Mouse (Mus musculus) heart, embryonic 14.5 days (tissue): ENCODE results near the gene Sh3tc1. TPM values are rescaled to one million over a fixed set of nuclear protein-coding genes. Genes with fewer than 3 reads are reported as not detected.

Source experiments
- ATAC-seq: fragments of 200-750 bp; cut with Nextera tagmentation; 2 replicates; pipeline ENCODE4 v1.8.0; 2017; ENCODE audit warnings: low read depth, moderate TSS enrichment; ENCODE audit not compliant: insufficient number of reproducible peaks, insufficient read depth, low FRiP score
- H3K27ac ChIP-seq, 2 experiments: fragments of 200-500 bp in 1 of 2; fragments of 300-500 bp in 1 of 2; sonication (generic) in 1 of 2; replicated peaks in 1 of 2; 2 replicates each; pipeline ENCODE4 v1.5.1; 2012 to 2014; ENCODE audit warnings: low read depth in 2 of 2, low read length in 2 of 2, control low read depth in 1 of 2, mild to moderate bottlenecking in 1 of 2, mixed read lengths in 1 of 2; ENCODE audit not compliant: control insufficient read depth in 1 of 2, insufficient read depth in 1 of 2
- H3K27me3 ChIP-seq: fragments of 300-500 bp; sonication (generic); 2 replicates; pipeline ENCODE4 v1.6.1; 2014; ENCODE audit warnings: mild to moderate bottlenecking, low read length, control low read depth; ENCODE audit not compliant: control insufficient read depth, insufficient read depth
- H3K36me3 ChIP-seq: fragments of 300-500 bp; sonication (generic); 2 replicates; pipeline ENCODE4 v1.6.1; 2014; ENCODE audit warnings: mild to moderate bottlenecking, control low read depth, low read length, mixed read lengths; ENCODE audit not compliant: control insufficient read depth, insufficient read depth
- H3K4me1 ChIP-seq, 2 experiments: fragments of 200-500 bp in 1 of 2; fragments of 300-500 bp in 1 of 2; sonication (generic) in 1 of 2; 2 replicates each; pipeline ENCODE4 v1.6.1; 2012 to 2014; ENCODE audit warnings: low read length in 2 of 2, control low read depth in 1 of 2, mixed read lengths in 1 of 2; ENCODE audit not compliant: control insufficient read depth in 2 of 2, insufficient read depth in 2 of 2
- H3K4me2 ChIP-seq: fragments of 300-500 bp; sonication (generic); 2 replicates; pipeline ENCODE4 v1.6.1; 2014; ENCODE audit warnings: mild to moderate bottlenecking, low read length
- H3K4me3 ChIP-seq, 2 experiments: fragments of 200-500 bp in 1 of 2; fragments of 300-500 bp in 1 of 2; sonication (generic) in 1 of 2; 2 replicates each; pipeline ENCODE4 v1.5.1; 2012 to 2014; ENCODE audit warnings: low read length in 2 of 2, mild to moderate bottlenecking in 2 of 2, control low read depth in 1 of 2, low read depth in 1 of 2, moderate library complexity in 1 of 2; ENCODE audit not compliant: control insufficient read depth in 1 of 2, insufficient read depth in 1 of 2
- H3K9ac ChIP-seq: fragments of 300-500 bp; sonication (generic); 2 replicates; pipeline ENCODE4 v1.6.1; 2014; ENCODE audit warnings: mild to moderate bottlenecking, low read length
- H3K9me3 ChIP-seq: fragments of 300-500 bp; sonication (generic); 2 replicates; pipeline ENCODE4 v1.6.1; 2016; ENCODE audit warnings: low read length, control low read depth; ENCODE audit not compliant: control insufficient read depth
- WGBS: fragments of 180-500 bp; shearing (Covaris S2); extraction: QIAGEN DNeasy Blood & Tissue Kit; methylation state at CpG from one replicate; pipeline ENCODE4 v1.1.7; 2014; 5-methylcytosine and 5-hydroxymethylcytosine counted together
- polyA plus RNA-seq: library from polyadenylated mRNA; unstranded; fragments of >200 nt; fragmentation: Nextera tagmentation; extraction: Ambion mirVana; gene quantifications from 2 replicates; pipeline ENCODE4 v1.2.1, GENCODE M21; 2014

The Sh3tc1 gene
- polyA plus RNA-seq, 1 experiment from 2014 or later, result 6.3 TPM

GRCm38 (mm10) chr5:35773274-35774136, 33.7 kb upstream of the Sh3tc1 start:
- H3K27ac ChIP-seq, result peak overlapping the region in 1 of 2 experiments; percentile 46; a peak in 2 of 4 replicates
- no peaks in the 10 kb centered on the region for H3K27me3 ChIP-seq
- H3K9me3 ChIP-seq, result no peaks in the 10 kb centered on the region
- H3K4me1 ChIP-seq, result peaks cover 34 to 57% of the 10 kb centered on the region in 2 experiments
- H3K36me3 ChIP-seq, result no peaks in the 10 kb centered on the region
- ATAC-seq, result no peak
- no peak overlapping the region for H3K4me3 ChIP-seq
- 67% methylated on average over 13 of the region's 13 CpGs for WGBS
- H3K4me2 ChIP-seq, result no peak overlapping the region
- no peak overlapping the region for H3K9ac ChIP-seq

DNA sequence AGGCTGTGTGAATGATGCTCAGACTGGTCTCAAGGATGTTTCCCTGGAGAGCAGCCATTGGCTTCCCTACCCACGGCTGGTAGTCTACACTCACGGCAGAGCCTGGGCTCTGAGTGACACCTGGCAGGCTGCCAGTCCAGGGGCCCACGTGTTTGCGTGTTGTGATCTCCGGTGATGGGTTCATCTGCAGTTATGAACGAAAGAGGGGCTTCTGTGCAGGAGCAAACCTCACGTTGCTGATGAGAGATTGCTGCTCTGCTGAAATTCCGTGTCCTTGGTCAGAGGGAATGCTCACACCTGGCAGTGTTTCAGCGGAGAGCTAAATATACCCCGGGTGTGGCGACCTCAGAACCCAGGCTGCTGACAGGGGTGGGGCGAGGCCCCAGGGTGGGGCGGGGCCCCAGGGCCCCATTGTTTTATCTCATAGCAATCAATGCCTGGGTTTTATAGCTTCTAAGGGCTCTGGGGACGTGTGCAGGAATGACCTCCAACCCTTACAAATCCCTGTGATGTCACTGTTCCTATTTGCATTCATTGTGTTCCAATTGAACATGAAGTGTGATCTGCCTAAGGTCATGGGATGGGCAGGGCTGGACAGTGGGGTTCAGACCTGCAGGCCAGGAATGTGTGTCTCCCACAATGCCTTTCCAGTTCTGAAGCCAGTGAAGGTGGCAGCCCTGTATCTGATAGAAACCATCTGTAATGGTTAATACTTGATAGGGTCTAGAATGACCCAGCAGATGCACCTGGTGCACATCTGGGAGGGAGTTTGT, 31.3 kb upstream of the Sh3tc1 start:
- 21% methylated on average over 14 of the region's 14 CpGs for WGBS
- H3K9me3 ChIP-seq, result no peaks in the 10 kb centered on the region
- H3K27ac ChIP-seq, result peak overlapping the region; percentile 46 to 70
- peaks cover 55 to 75% of the 10 kb centered on the region in 2 experiments for H3K4me1 ChIP-seq
- no peaks in the 10 kb centered on the region for H3K36me3 ChIP-seq
- no peaks in the 10 kb centered on the region for H3K27me3 ChIP-seq
- no peak overlapping the region for H3K4me3 ChIP-seq
- H3K9ac ChIP-seq, result no peak overlapping the region
- peak overlapping the region; percentile 39 for H3K4me2 ChIP-seq
- peak; percentile 45; the same call in 1 of the 2 replicates for ATAC-seq

DNA sequence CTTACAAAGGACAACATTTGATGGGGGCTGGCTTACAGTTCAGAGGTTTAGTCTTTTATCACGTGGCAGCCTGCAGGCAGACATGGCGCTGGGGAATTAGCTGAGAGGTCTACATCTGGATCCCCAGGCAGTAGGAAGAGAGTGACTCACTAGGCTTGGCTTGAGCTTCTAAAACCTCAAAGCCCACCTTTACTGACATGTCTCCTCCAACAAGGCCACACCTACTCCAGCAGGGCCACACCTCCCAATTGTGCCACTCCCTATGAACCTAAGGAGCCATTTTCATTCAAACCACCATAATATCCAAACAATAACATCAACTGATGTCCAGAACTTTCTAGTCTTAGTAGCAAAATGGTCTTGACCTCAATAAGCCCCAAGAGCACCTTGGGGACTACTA, 30.5 kb upstream of the Sh3tc1 start:
- H3K4me2 ChIP-seq, result no peak overlapping the region
- H3K9ac ChIP-seq, result no peak overlapping the region
- H3K27ac ChIP-seq, result peak overlapping the region in 1 of 2 experiments; percentile 70; a peak in 2 of 4 replicates
- no peak for ATAC-seq
- H3K4me1 ChIP-seq, result peaks cover 56 to 68% of the 10 kb centered on the region in 2 experiments
- no peaks in the 10 kb centered on the region for H3K9me3 ChIP-seq
- H3K36me3 ChIP-seq, result no peaks in the 10 kb centered on the region
- H3K4me3 ChIP-seq, result no peak overlapping the region
- no peaks in the 10 kb centered on the region for H3K27me3 ChIP-seq
- 87% methylated on average over 2 of the region's 2 CpGs for WGBS

GRCm38 (mm10) chr5:35768997-35769396, 29.2 kb upstream of the Sh3tc1 start:
- 79% methylated on average over 7 of the region's 7 CpGs for WGBS
- no peaks in the 10 kb centered on the region for H3K36me3 ChIP-seq

DNA sequence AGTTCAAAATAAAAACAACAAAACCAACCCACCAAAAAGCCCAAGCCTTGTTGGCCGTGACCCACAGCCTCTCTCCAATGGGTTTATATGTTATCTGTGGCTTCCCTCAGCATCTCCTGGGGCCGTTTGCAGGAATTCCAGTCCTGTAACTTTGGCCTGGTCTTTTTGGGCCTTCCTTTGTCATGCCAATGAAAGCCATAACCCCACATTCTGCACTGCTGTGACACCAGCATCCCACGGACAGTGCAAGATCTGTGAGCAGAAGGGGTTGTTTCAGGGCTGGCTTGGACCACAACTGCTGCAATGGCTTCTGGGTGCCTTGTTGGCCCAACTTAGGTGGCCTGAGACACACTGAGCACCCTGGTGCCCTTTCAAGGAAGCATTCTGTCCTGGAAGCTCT, 28.7 kb upstream of the Sh3tc1 start:
- WGBS, result 64% methylated on average over 3 of the region's 3 CpGs
- Histone ChIP-seq H3K9me3 (no peaks in the 10 kb centered on the region), H3K4me2 (no peak overlapping the region), H3K27me3 (0 out of 2 replicates have a peak, but pooled peaks cover 3% of the 10 kb centered on the region), H3K4me1 (peaks cover 48 to 58% of the 10 kb centered on the region in 2 experiments), H3K36me3 (no peaks in the 10 kb centered on the region), H3K4me3 (no peak overlapping the region), H3K27ac (peak overlapping the region; percentile 52 to 65; a peak in 2 of 4 replicates), H3K9ac (no peak overlapping the region)
- ATAC-seq, result no peak

More at GRCm38 (mm10) chr5:35768997-35769396, 29.2 kb upstream of the Sh3tc1 start:
- no peak overlapping the region for H3K4me3 ChIP-seq
- ATAC-seq, result no peak
- H3K9ac ChIP-seq, result no peak overlapping the region
- 0 out of 4 replicates have a peak overlapping the region, but pooled peaks of 1 of the 2 experiments have one; percentile 65 for H3K27ac ChIP-seq
- no peaks in the 10 kb centered on the region for H3K9me3 ChIP-seq
- H3K27me3 ChIP-seq, result 0 out of 2 replicates have a peak, but pooled peaks cover 2% of the 10 kb centered on the region
- H3K4me1 ChIP-seq, result peaks cover 52 to 62% of the 10 kb centered on the region in 2 experiments
- H3K4me2 ChIP-seq, result no peak overlapping the region

DNA sequence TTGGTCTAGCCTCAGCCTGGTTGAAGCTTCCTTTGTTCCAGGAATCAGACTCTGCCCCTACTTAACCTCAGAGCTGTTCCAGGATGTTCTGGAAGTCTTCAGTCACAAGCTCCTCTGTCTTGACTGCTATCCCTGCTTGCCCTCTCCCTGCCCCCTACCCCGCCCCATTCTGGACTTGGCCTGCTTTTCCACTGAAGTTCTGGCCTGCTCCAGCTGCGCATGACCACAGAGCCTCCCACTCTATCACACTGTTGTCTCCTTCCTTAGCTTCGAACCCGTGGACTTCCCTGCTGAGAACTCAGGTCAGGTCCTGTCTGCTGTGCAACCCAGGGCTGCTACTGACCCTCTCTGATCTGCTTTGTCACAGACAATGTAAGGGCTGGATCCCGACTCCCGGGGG, 26.1 kb upstream of the Sh3tc1 start:
- 65% methylated on average over 6 of the region's 6 CpGs for WGBS
- H3K27me3 ChIP-seq, result 0 out of 2 replicates have a peak, but pooled peaks cover 7% of the 10 kb centered on the region
- H3K4me2 ChIP-seq, result no peak overlapping the region
- H3K27ac ChIP-seq, result no peak overlapping the region
- H3K36me3 ChIP-seq, result no peaks in the 10 kb centered on the region
- H3K4me1 ChIP-seq, result peaks cover 37% of the 10 kb centered on the region in 2 experiments
- ATAC-seq, result peak; percentile 18; the same call in 1 of the 2 replicates
- H3K4me3 ChIP-seq, result no peak overlapping the region
- no peak overlapping the region for H3K9ac ChIP-seq
- H3K9me3 ChIP-seq, result no peaks in the 10 kb centered on the region

DNA sequence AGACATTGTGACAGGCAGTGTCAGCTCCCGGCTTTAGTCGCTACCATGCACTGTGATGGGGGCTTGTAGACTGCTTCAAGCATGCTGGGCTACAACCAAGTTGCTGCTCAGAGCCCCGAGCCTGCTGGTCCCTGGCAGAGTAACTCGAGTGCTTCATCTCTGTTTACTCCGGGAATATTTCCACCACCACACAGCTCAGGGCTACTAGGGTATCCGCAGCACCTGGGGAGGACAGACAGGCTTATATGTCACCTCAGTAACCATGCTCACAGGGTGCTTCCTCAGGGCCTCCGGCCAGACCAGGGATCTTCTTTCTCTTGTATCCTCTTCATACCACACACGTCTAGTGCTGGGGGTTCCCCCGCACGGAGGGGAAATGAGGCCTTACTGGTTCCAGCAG, 23.1 kb upstream of the Sh3tc1 start:
- Histone ChIP-seq H3K27me3 (peaks cover 30% of the 10 kb centered on the region), H3K36me3 (no peaks in the 10 kb centered on the region), H3K9me3 (no peaks in the 10 kb centered on the region), H3K4me2 (no peak overlapping the region), H3K4me3 (no peak overlapping the region), H3K9ac (peak overlapping the region; percentile 10; the same call in 1 of the 2 replicates), H3K27ac (peak overlapping the region in 1 of 2 experiments; percentile 44; a peak in 1 of 4 replicates), H3K4me1 (peaks cover 23 to 26% of the 10 kb centered on the region in 2 experiments)
- 72% methylated on average over 10 of the region's 10 CpGs for WGBS
- no peak for ATAC-seq
